Mouse (Mus musculus): Measurements from ENCODE around the gene Gnptab. TPM values are rescaled to one million over a fixed set of nuclear protein-coding genes. Genes with fewer than 3 reads are reported as not detected.
"Not testable (repeated sequence)": the region's sequence is repeated elsewhere in the genome, so short reads cannot be mapped to it uniquely, and the experiment has no call there.

The Gnptab gene
- polyA plus RNA-seq, 1 experiment from 2014 or later = 12.8 TPM

DNA sequence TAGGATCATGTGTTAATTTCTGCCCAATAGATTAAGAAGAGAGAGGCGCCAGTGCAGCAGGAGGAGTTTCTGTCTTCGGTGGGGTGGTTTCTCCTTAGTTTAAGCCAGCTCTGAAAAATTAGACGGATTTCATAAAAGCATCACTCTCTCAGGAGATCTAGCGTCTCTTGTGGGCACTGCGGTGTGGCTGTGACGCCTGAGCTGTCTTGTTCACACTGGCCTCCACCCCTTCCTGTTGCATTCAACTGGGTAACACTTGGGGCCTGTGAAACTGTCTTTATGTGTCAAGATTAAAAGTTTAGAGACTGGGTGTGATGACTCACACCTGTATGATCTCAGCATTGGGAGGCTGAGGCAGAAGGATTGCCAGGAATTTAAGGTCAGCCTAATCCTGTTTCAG, 49.1 kb downstream of the Gnptab start:
- no peak for ATAC-seq (ENCODE audit: low FRiP score, low TSS enrichment)
- no peak overlapping the region for H3K9ac ChIP-seq (replicated peaks; ENCODE audit: low read length)
- H3K9me3 ChIP-seq (ENCODE audit: low read length) = no peaks in the 10 kb centered on the region
- no peak overlapping the region for H3K4me3 ChIP-seq (ENCODE audit: low read length)
- no peaks in the 10 kb centered on the region for H3K27me3 ChIP-seq (ENCODE audit: insufficient read depth, low read length)
- no peak overlapping the region for H3K4me2 ChIP-seq (replicated peaks; ENCODE audit: low read depth, low read length)
- H3K27ac ChIP-seq (ENCODE audit: low read length) = no peak overlapping the region
- WGBS = 88% methylated on average over 6 of the region's 6 CpGs
- no peaks in the 10 kb centered on the region for H3K4me1 ChIP-seq (ENCODE audit: insufficient read depth, low read length)
- H3K36me3 ChIP-seq (ENCODE audit: insufficient read depth, low read length) = peaks cover 11% of the 10 kb centered on the region; the same call in 1 of the 2 replicates

DNA sequence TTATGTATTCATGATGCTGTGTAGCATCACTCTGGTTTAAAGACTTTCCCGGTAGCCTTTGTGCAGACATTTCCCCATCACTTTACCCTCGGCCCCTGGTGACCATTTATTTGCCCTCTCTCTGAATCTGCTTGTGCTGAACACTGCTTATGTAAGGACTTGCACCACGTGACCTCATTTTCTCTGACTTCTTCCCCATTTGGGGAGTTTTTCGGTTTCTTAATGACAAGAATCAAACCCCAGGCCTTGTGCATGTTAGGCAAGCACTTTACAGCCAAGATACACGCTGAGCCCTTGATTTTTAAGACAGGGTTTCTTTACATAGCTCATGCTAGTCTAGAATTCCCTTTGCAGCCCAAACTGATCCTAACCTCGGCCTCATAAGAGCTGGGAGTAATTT, 62.3 kb downstream of the Gnptab start:
- Histone ChIP-seq H3K9ac (replicated peaks; ENCODE audit: low read length) (no peak overlapping the region), H3K4me1 (ENCODE audit: insufficient read depth, low read length) (no peaks in the 10 kb centered on the region), H3K9me3 (ENCODE audit: low read length) (0 out of 2 replicates have a peak, but pooled peaks cover 3% of the 10 kb centered on the region), H3K4me3 (ENCODE audit: low read length) (no peak overlapping the region), H3K27ac (ENCODE audit: low read length) (no peak overlapping the region), H3K36me3 (ENCODE audit: insufficient read depth, low read length) (peaks cover 26% of the 10 kb centered on the region), H3K27me3 (ENCODE audit: insufficient read depth, low read length) (no peaks in the 10 kb centered on the region), H3K4me2 (replicated peaks; ENCODE audit: low read depth, low read length) (no peak overlapping the region)
- 79% methylated on average over 6 of the region's 6 CpGs for WGBS
- no peak for ATAC-seq (ENCODE audit: low FRiP score, low TSS enrichment)

DNA sequence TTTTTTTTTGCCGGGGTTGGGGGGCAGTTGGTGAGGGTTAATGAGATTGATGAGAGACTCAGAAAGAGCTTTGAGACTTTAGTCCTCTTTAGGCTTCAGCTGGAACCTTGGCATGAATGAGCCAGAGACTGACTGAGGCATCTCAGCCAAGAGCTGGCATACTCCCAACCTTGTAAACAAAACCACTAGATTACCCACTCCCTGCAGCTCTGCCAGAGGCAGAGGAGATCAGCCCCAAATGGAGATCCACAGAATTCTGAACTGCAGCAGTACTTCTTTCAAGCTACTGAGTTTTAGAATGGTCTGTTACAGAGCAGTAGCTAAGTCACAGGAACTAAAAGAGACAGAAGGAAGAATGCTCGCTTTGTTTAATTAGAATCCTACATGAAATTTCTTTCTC, 72.3 kb downstream of the Gnptab start:
- 79% methylated on average over 2 of the region's 2 CpGs for WGBS
- Histone ChIP-seq H3K4me1 (ENCODE audit: insufficient read depth, low read length) (no peaks in the 10 kb centered on the region), H3K9ac (replicated peaks; ENCODE audit: low read length) (no peak overlapping the region), H3K4me3 (ENCODE audit: low read length) (no peak overlapping the region), H3K4me2 (replicated peaks; ENCODE audit: low read depth, low read length) (no peak overlapping the region), H3K36me3 (ENCODE audit: insufficient read depth, low read length) (0 out of 2 replicates have a peak, but pooled peaks cover 3% of the 10 kb centered on the region), H3K9me3 (ENCODE audit: low read length) (no peaks in the 10 kb centered on the region), H3K27ac (ENCODE audit: low read length) (no peak overlapping the region), H3K27me3 (ENCODE audit: insufficient read depth, low read length) (no peaks in the 10 kb centered on the region)
- no peak for ATAC-seq (ENCODE audit: low FRiP score, low TSS enrichment)

DNA sequence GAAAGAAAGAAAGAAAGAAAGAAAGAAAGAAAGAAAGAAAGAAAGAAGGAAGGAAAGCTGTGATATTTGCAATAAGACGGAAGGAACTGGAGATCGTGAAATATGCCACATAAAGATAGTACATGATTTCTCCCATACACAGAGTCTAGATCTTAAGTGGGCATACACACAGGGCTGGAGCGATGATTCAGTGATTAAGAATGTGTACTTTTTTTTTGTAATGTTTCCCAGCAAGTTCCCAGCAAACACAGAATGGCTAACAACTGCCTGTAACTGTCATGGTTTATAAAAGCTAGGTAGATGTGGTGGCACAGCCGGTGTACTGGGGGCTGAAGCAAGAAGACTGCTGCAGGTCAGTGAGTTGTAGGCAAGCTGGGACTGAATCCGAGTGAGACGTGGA, 73.1 kb downstream of the Gnptab start:
- Histone ChIP-seq H3K4me1 (ENCODE audit: insufficient read depth, low read length) (no peaks in the 10 kb centered on the region), H3K4me2 (replicated peaks; ENCODE audit: low read depth, low read length) (no peak overlapping the region), H3K4me3 (ENCODE audit: low read length) (no peak overlapping the region), H3K36me3 (ENCODE audit: insufficient read depth, low read length) (no peaks in the 10 kb centered on the region), H3K9me3 (ENCODE audit: low read length) (no peaks in the 10 kb centered on the region), H3K9ac (replicated peaks; ENCODE audit: low read length) (no peak overlapping the region), H3K27me3 (ENCODE audit: insufficient read depth, low read length) (no peaks in the 10 kb centered on the region), H3K27ac (ENCODE audit: low read length) (no peak overlapping the region)
- 87% methylated on average over 6 of the region's 6 CpGs for WGBS
- no peak for ATAC-seq (ENCODE audit: low FRiP score, low TSS enrichment)

DNA sequence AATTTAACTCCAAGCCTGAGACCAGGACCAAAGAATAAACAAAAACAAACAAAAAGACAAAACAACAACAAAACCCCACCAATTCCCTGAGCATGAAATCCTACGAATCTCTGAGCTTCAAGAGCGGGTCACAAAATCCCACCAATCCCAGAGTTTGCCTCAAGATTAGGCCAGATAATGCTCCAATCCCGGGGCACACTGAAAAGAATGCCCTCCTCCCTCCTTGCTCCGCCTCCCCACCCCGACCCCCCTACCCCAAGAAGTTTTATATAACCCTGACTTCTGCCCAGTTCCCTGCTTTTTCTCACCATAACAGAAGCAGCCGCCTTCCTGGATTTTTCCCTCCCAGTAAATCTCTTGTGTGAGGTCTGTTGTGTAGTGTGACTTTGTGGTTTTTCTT, 78.9 kb downstream of the Gnptab start:
- Histone ChIP-seq H3K9ac (replicated peaks; ENCODE audit: low read length) (no peak overlapping the region), H3K27ac (ENCODE audit: low read length) (no peak overlapping the region)

DNA sequence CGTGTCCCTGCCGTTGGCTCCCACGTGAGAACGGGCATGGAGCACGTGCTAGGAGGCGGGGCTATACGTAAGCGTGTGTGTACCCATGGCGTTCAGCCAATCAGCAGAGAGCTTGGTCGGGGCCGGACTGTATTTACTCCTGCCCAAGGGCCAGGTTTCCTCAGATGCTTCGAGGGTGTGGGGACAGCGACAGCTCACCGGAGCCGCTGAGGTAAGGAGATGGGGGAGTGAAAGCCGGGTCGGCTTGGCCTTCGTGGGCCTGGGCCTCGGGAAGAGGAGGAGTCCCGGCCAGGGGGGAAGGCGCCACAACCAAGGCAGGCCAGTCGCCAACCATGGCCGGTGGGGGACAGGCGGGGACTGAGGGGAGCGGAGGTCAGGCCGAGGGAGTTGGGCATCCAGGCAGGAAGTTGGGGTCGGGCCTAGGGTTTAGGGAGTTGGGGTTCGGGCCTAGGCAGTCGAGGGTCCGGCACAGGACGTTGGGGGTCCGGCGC, 80.6 kb downstream of the Gnptab start, which contains the start of gene Sycp3:
Gene Sycp3, plus strand, starts transcription at position 68 of the 491 bp plus-strand sequence.
- Histone ChIP-seq H3K36me3 (ENCODE audit: insufficient read depth, low read length) (0 out of 2 replicates have a peak, but pooled peaks cover under 1% of the 10 kb centered on the region), H3K4me1 (ENCODE audit: insufficient read depth, low read length) (no peaks in the 10 kb centered on the region), H3K9ac (replicated peaks; ENCODE audit: low read length) (no peak within 1 kb of the TSS), H3K27ac (ENCODE audit: low read length) (no peak within 1 kb of the TSS), H3K4me3 (ENCODE audit: low read length) (no peak within 1 kb of the TSS), H3K9me3 (ENCODE audit: low read length) (no peaks in the 10 kb centered on the region; the same call in 1 of the 2 replicates), H3K27me3 (ENCODE audit: insufficient read depth, low read length) (no peaks in the 10 kb centered on the region), H3K4me2 (replicated peaks; ENCODE audit: low read depth, low read length) (no peak within 1 kb of the TSS)
- WGBS = 87% methylated on average over 33 of the region's 33 CpGs
- ATAC-seq (ENCODE audit: low FRiP score, low TSS enrichment) = peak; percentile 58; the same call in 1 of the 2 replicates

More for the DNA sequence above, 78.9 kb downstream of the Gnptab start:
- Histone ChIP-seq H3K4me3 (ENCODE audit: low read length) (no peak overlapping the region), H3K4me2 (replicated peaks; ENCODE audit: low read depth, low read length) (no peak overlapping the region), H3K9me3 (ENCODE audit: low read length) (no peaks in the 10 kb centered on the region; the same call in 1 of the 2 replicates), H3K27me3 (ENCODE audit: insufficient read depth, low read length) (no peaks in the 10 kb centered on the region), H3K4me1 (ENCODE audit: insufficient read depth, low read length) (no peaks in the 10 kb centered on the region), H3K36me3 (ENCODE audit: insufficient read depth, low read length) (no peaks in the 10 kb centered on the region)
- ATAC-seq (ENCODE audit: low FRiP score, low TSS enrichment) = peak; percentile 33; the same call in 1 of the 2 replicates
- WGBS = 42% methylated on average over 6 of the region's 6 CpGs

DNA sequence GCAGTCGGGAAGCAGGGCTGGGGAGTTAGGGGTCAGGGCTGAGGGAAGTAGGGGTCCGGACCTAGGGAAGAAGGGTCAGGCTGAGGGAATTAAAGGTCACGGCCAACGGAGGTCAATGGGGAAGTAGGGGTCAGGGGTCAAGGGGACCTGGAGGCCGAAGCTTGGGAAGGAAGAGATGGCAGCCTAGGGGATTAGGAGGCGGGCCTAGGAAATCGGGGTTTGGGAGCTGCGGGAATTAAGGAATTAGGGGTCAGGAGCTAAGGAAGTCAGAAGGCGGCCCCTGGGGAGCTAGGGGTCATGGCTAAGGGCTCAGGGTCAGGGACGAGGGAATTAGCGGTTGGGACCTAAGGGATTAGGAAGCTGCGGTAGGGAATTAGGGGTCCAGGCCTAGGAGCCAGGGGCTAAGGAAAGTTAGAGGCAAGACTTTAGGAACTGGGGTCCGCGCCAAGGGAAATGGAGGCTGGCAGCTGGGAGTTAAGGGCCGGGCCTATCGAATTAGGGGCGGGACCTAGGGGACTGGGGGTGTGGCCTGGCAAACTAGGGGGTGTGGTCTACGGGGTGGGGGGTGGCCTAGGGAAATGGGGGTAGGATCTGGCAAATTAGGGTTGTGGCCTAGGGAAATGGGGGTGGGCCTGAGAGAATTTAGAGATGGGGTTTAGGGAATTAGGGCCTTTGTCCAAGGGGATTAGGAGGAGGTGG, 81.3 kb downstream of the Gnptab start:
- ATAC-seq (ENCODE audit: low FRiP score, low TSS enrichment) = no peak
- 81% methylated on average over 18 of the region's 18 CpGs for WGBS
- H3K9ac ChIP-seq (replicated peaks; ENCODE audit: low read length) = no peak overlapping the region
- H3K36me3 ChIP-seq (ENCODE audit: insufficient read depth, low read length) = 0 out of 2 replicates have a peak, but pooled peaks cover 2% of the 10 kb centered on the region
- no peak overlapping the region for H3K4me2 ChIP-seq (replicated peaks; ENCODE audit: low read depth, low read length)
- no peak overlapping the region for H3K27ac ChIP-seq (ENCODE audit: low read length)
- no peaks in the 10 kb centered on the region for H3K27me3 ChIP-seq (ENCODE audit: insufficient read depth, low read length)
- H3K4me1 ChIP-seq (ENCODE audit: insufficient read depth, low read length) = no peaks in the 10 kb centered on the region
- H3K4me3 ChIP-seq (ENCODE audit: low read length) = no peak overlapping the region
- no peaks in the 10 kb centered on the region; the same call in 1 of the 2 replicates for H3K9me3 ChIP-seq (ENCODE audit: low read length)

DNA sequence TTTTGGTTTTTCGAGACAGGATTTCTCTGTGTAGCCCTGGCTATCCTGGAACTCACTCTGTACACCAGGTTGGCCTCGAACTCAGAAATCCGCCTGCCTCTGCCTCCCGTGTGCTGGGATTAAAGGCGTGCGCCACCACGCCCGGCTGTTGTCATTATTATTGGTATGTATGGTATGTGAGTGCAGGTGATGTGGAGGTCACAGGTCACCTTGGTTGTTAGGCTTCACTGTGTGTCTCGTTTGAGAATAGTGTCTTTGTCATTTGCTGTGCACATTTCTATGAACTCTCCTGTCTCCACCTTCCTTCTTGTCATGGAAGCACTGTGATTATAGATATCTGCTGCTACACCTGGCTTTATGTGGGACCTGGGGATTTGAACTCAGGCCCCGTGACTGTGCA, 103.9 kb downstream of the Gnptab start:
- H3K9ac ChIP-seq (replicated peaks; ENCODE audit: low read length) = not testable (repeated sequence)

DNA sequence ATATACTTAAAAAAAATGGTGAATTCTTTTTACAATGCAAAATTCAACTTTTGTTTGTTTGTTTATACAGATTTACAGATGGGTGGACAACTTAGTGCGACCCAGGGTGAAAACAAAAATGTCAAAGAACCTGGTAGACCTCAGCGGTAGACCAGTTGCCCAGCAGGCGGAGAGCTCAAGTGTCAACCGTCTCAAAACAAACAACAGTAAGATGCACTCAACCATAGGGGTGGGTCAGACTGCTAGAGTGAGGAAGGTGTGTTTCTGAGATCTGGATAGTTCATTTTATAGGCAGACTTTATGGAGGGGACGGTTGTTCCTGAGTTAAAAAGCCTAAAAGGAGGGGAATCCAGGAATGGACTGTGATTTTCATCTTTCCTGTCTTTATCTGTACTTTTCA, 109.7 kb downstream of the Gnptab start:
- 64% methylated on average over 5 of the region's 5 CpGs for WGBS
- ATAC-seq (ENCODE audit: low FRiP score, low TSS enrichment) = peak; percentile 51; the same call in 1 of the 2 replicates
- Histone ChIP-seq H3K4me3 (ENCODE audit: low read length) (no peak overlapping the region), H3K27me3 (ENCODE audit: insufficient read depth, low read length) (no peaks in the 10 kb centered on the region), H3K9me3 (ENCODE audit: low read length) (no peaks in the 10 kb centered on the region), H3K4me1 (ENCODE audit: insufficient read depth, low read length) (peaks cover 4% of the 10 kb centered on the region; the same call in 1 of the 2 replicates), H3K36me3 (ENCODE audit: insufficient read depth, low read length) (peaks cover 17% of the 10 kb centered on the region), H3K9ac (replicated peaks; ENCODE audit: low read length) (no peak overlapping the region), H3K4me2 (replicated peaks; ENCODE audit: low read depth, low read length) (no peak overlapping the region), H3K27ac (ENCODE audit: low read length) (no peak overlapping the region)

More for the DNA sequence above, 103.9 kb downstream of the Gnptab start:
- H3K27me3 ChIP-seq (ENCODE audit: insufficient read depth, low read length); H3K27ac ChIP-seq (ENCODE audit: low read length); H3K9me3 ChIP-seq (ENCODE audit: low read length); H3K4me3 ChIP-seq (ENCODE audit: low read length); H3K4me2 ChIP-seq (replicated peaks; ENCODE audit: low read depth, low read length); ATAC-seq (ENCODE audit: low FRiP score, low TSS enrichment); H3K4me1 ChIP-seq (ENCODE audit: insufficient read depth, low read length): not testable (repeated sequence)
- WGBS = 91% methylated on average over 10 of the region's 10 CpGs
- H3K36me3 ChIP-seq (ENCODE audit: insufficient read depth, low read length) = peaks cover 15% of the 10 kb centered on the region

DNA sequence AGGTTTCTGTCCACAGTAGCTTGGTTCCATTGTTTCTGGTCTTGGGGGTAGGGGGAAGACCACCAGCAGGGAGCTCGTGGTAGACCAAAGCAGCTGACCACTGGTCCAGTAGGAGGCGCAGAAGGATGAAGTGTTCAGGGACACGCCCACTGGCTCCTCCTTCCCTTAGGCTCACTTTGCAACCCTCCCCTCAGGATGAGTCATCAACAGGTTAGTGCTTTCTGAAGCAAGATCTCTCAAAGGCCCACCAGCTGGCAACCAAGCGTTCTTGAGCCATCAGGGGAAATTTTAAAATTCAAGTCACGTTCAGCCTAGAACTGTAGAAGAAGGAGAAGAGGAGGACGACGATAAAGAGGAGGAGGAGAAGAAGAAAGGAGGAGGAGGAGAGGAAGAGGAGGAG, 112.7 kb downstream of the Gnptab start:
- H3K36me3 ChIP-seq (ENCODE audit: insufficient read depth, low read length) = peaks cover 2% of the 10 kb centered on the region; the same call in 1 of the 2 replicates
- H3K9ac ChIP-seq (replicated peaks; ENCODE audit: low read length) = no peak overlapping the region
- H3K4me3 ChIP-seq (ENCODE audit: low read length) = no peak overlapping the region
- no peak overlapping the region for H3K4me2 ChIP-seq (replicated peaks; ENCODE audit: low read depth, low read length)
- H3K27ac ChIP-seq (ENCODE audit: low read length) = no peak overlapping the region
- H3K4me1 ChIP-seq (ENCODE audit: insufficient read depth, low read length) = peaks cover 16% of the 10 kb centered on the region
- ATAC-seq (ENCODE audit: low FRiP score, low TSS enrichment) = no peak
- H3K9me3 ChIP-seq (ENCODE audit: low read length) = no peaks in the 10 kb centered on the region
- no peaks in the 10 kb centered on the region for H3K27me3 ChIP-seq (ENCODE audit: insufficient read depth, low read length)
- 68% methylated on average over 7 of the region's 7 CpGs for WGBS

All from kidney, embryonic 16.5 days (tissue).